Mouse (Mus musculus) limb, embryonic 11.5 days (tissue): ENCODE measurements around the gene E130208F15Rik. TPM values are rescaled to one million over a fixed set of nuclear protein-coding genes. Genes with fewer than 3 reads are reported as not detected.

Experiments used
- ATAC-seq: fragments of 200-750 bp; cut with Nextera tagmentation; 2 replicates; pipeline ENCODE4 v1.8.0; 2017; ENCODE audit warnings: low read depth; ENCODE audit not compliant: insufficient number of reproducible peaks, low FRiP score, low TSS enrichment
- DNase-seq: peaks from one replicate; pipeline ENCODE4 v3.0.0-alpha.2; 2015; ENCODE audit warnings: low spot score
- H3K27ac ChIP-seq: fragments of 300-500 bp; sonication (generic); replicated peaks from 2 replicates; pipeline ENCODE4 v1.5.1; 2014; ENCODE audit warnings: low read depth, mild to moderate bottlenecking, low read length
- H3K27me3 ChIP-seq: fragments of 300-500 bp; sonication (generic); 2 replicates; pipeline ENCODE4 v1.6.1; 2014; ENCODE audit warnings: mild to moderate bottlenecking, low read length, mixed read lengths; ENCODE audit not compliant: control insufficient read depth, insufficient read depth
- H3K36me3 ChIP-seq: fragments of 300-500 bp; sonication (generic); 2 replicates; pipeline ENCODE4 v1.6.1; 2014; ENCODE audit warnings: mild to moderate bottlenecking, low read length, moderate library complexity, mixed read lengths; ENCODE audit not compliant: control insufficient read depth, insufficient read depth
- H3K4me1 ChIP-seq: fragments of 300-500 bp; sonication (generic); 2 replicates; pipeline ENCODE4 v1.6.1; 2014; ENCODE audit warnings: low read length, mixed read lengths; ENCODE audit not compliant: control insufficient read depth, insufficient read depth
- H3K4me2 ChIP-seq: fragments of 300-500 bp; sonication (generic); 2 replicates; pipeline ENCODE4 v1.6.1; 2014; ENCODE audit warnings: low read depth, mild to moderate bottlenecking, moderate library complexity; ENCODE audit not compliant: severe bottlenecking
- H3K4me3 ChIP-seq: fragments of 300-500 bp; sonication (generic); 2 replicates; pipeline ENCODE4 v1.5.1; 2014; ENCODE audit warnings: low read depth, low read length
- H3K9ac ChIP-seq: fragments of 300-500 bp; sonication (generic); 2 replicates; pipeline ENCODE4 v1.6.1; 2014; ENCODE audit warnings: mild to moderate bottlenecking, low read length
- H3K9me3 ChIP-seq: fragments of 300-500 bp; sonication (generic); 2 replicates; pipeline ENCODE4 v1.6.1; 2016; ENCODE audit warnings: low read length; ENCODE audit not compliant: control insufficient read depth
- WGBS: fragments of 180-500 bp; shearing (Covaris S2); extraction: QIAGEN DNeasy Blood & Tissue Kit; methylation state at CpG from one replicate; pipeline ENCODE4 v1.1.7; 2014; 5-methylcytosine and 5-hydroxymethylcytosine counted together
- polyA plus RNA-seq: library from polyadenylated mRNA; unstranded; fragments of >200 nt; fragmentation: Nextera tagmentation; extraction: Ambion mirVana; gene quantifications from 2 replicates; pipeline ENCODE4 v1.2.1, GENCODE M21; 2014

E130208F15Rik gene
- polyA plus RNA-seq, 1 experiment from 2014 or later = not detected

GRCm38 (mm10) chr7:30310136-30310535 lies 11.4 kb upstream of the E130208F15Rik start:
- Histone ChIP-seq H3K27ac (no peak overlapping the region), H3K4me2 (0 out of 2 replicates have a peak overlapping the region, but pooled peaks have one; percentile 2), H3K9me3 (no peaks in the 10 kb centered on the region; the same call in 1 of the 2 replicates), H3K9ac (no peak overlapping the region), H3K36me3 (peaks cover 6% of the 10 kb centered on the region), H3K27me3 (no peaks in the 10 kb centered on the region), H3K4me3 (no peak overlapping the region), H3K4me1 (peaks cover 15% of the 10 kb centered on the region)
- ATAC-seq (no peak), DNase-seq (no peak)
- WGBS = 91% methylated on average over 12 of the region's 12 CpGs

GRCm38 (mm10) chr7:30313666-30314320 lies 7.7 kb upstream of the E130208F15Rik start:
- H3K4me3 ChIP-seq = no peak overlapping the region
- H3K9me3 ChIP-seq = no peaks in the 10 kb centered on the region; the same call in 1 of the 2 replicates
- H3K4me2 ChIP-seq = no peak overlapping the region
- H3K9ac ChIP-seq = no peak overlapping the region
- 49% methylated on average over 27 of the region's 27 CpGs for WGBS
- no peak for ATAC-seq
- H3K27ac ChIP-seq = no peak overlapping the region
- H3K27me3 ChIP-seq = no peaks in the 10 kb centered on the region
- DNase-seq = no peak
- peaks cover 17% of the 10 kb centered on the region for H3K4me1 ChIP-seq
- peaks cover 3% of the 10 kb centered on the region for H3K36me3 ChIP-seq

GRCm38 (mm10) chr7:30314721-30315155 lies 6.8 kb upstream of the E130208F15Rik start, which contains the start of gene Syne4:
Gene Syne4 (plus strand): TSS chr7:30314807.
- Histone ChIP-seq H3K36me3 (peaks cover 3% of the 10 kb centered on the region), H3K4me1 (peaks cover 17% of the 10 kb centered on the region), H3K27me3 (no peaks in the 10 kb centered on the region), H3K27ac (peak within 1 kb of the TSS; percentile 82), H3K4me2 (peak within 1 kb of the TSS; percentile 77), H3K9ac (peak within 1 kb of the TSS; percentile 73), H3K9me3 (no peaks in the 10 kb centered on the region; the same call in 1 of the 2 replicates), H3K4me3 (peak within 1 kb of the TSS; percentile 57)
- ATAC-seq (peak; percentile 75), DNase-seq (peak; percentile 77)
- under 1% methylated on average over 9 of the region's 9 CpGs for WGBS

- 75% methylated on average over 13 of the region's 13 CpGs for WGBS
- Histone ChIP-seq H3K27me3 (no peaks in the 10 kb centered on the region), H3K4me2 (peak overlapping the region; percentile 77), H3K27ac (0 out of 2 replicates have a peak overlapping the region, but pooled peaks have one; percentile 8), H3K4me1 (peaks cover 17% of the 10 kb centered on the region), H3K4me3 (peak overlapping the region; percentile 57; the same call in 1 of the 2 replicates), H3K9me3 (no peaks in the 10 kb centered on the region; the same call in 1 of the 2 replicates), H3K9ac (no peak overlapping the region), H3K36me3 (peaks cover 3% of the 10 kb centered on the region)
- DNase-seq (no peak), ATAC-seq (no peak)
Measured at GRCm38 (mm10) chr7:30315559-30316529, 5.7 kb upstream of the E130208F15Rik start.

- Histone ChIP-seq H3K4me3 (no peak overlapping the region), H3K27ac (no peak overlapping the region)
- WGBS = 93% methylated on average over 3 of the region's 3 CpGs
Measured at GRCm38 (mm10) chr7:30318142-30318541, 3.4 kb upstream of the E130208F15Rik start.

GRCm38 (mm10) chr7:30320946-30321345 lies 594 bp upstream of the E130208F15Rik start:
- ATAC-seq = no peak
- 84% methylated on average over 2 of the region's 2 CpGs for WGBS

More at GRCm38 (mm10) chr7:30318142-30318541, 3.4 kb upstream of the E130208F15Rik start:
- ATAC-seq = no peak
- Histone ChIP-seq H3K27me3 (no peaks in the 10 kb centered on the region), H3K9ac (no peak overlapping the region), H3K9me3 (no peaks in the 10 kb centered on the region), H3K4me1 (peaks cover 20% of the 10 kb centered on the region), H3K36me3 (no peaks in the 10 kb centered on the region), H3K4me2 (no peak overlapping the region)
- no peak for DNase-seq

GRCm38 (mm10) chr7:30322285-30322667 lies 736 bp downstream of the E130208F15Rik start:
- no peaks in the 10 kb centered on the region for H3K36me3 ChIP-seq
- under 1% methylated on average over 20 of the region's 20 CpGs for WGBS
- peak overlapping the region; percentile 78 for H3K9ac ChIP-seq
- H3K4me2 ChIP-seq = peak overlapping the region; percentile 72
- peaks cover 3% of the 10 kb centered on the region; the same call in 1 of the 2 replicates for H3K4me1 ChIP-seq
- 0 out of 2 replicates have a peak overlapping the region, but pooled peaks have one; percentile 52 for H3K27ac ChIP-seq
- peak overlapping the region; percentile 80 for H3K4me3 ChIP-seq
- peak; percentile 97 for ATAC-seq
- no peaks in the 10 kb centered on the region for H3K9me3 ChIP-seq
- peak; percentile 97 for DNase-seq
- H3K27me3 ChIP-seq = no peaks in the 10 kb centered on the region

More at GRCm38 (mm10) chr7:30320946-30321345, 594 bp upstream of the E130208F15Rik start:
- Histone ChIP-seq H3K27me3 (no peaks in the 10 kb centered on the region), H3K4me1 (peaks cover 3% of the 10 kb centered on the region; the same call in 1 of the 2 replicates), H3K9me3 (no peaks in the 10 kb centered on the region), H3K4me2 (peak overlapping the region; percentile 72; the same call in 1 of the 2 replicates), H3K36me3 (no peaks in the 10 kb centered on the region), H3K9ac (no peak overlapping the region), H3K27ac (no peak overlapping the region), H3K4me3 (peak overlapping the region; percentile 80; the same call in 1 of the 2 replicates)
- no peak for DNase-seq

GRCm38 (mm10) chr7:30322865-30323264 lies 1.3 kb downstream of the E130208F15Rik start:
- no peaks in the 10 kb centered on the region for H3K9me3 ChIP-seq
- ATAC-seq = no peak
- peak overlapping the region; percentile 78 for H3K9ac ChIP-seq
- H3K27me3 ChIP-seq = no peaks in the 10 kb centered on the region
- H3K4me2 ChIP-seq = peak overlapping the region; percentile 72
- peaks cover 3% of the 10 kb centered on the region; the same call in 1 of the 2 replicates for H3K4me1 ChIP-seq
- DNase-seq = no peak
- H3K36me3 ChIP-seq = no peaks in the 10 kb centered on the region
- 48% methylated on average over 6 of the region's 6 CpGs for WGBS
- H3K4me3 ChIP-seq = peak overlapping the region; percentile 80
- no peak overlapping the region for H3K27ac ChIP-seq
